Mouse (Mus musculus) neutrophil, adult 83 days (primary cell): ENCODE data around the gene Coq9. TPM values are rescaled to one million over a fixed set of nuclear protein-coding genes. Genes with fewer than 3 reads are reported as not detected.

Experiments
- total RNA-seq, 2 experiments: library from RNA; stranded (reverse); gene quantifications; one replicate each; pipeline ENCODE4 v1.2.4; 2023

The Coq9 gene
- 10 to 100 TPM; 24.5 to 27.2 TPM for total RNA-seq

GRCm38 (mm10) chr8:94837662-94838574, at the start of gene Coq9, which contains the start of gene Ciapin1:
Coq9 (plus strand) TSS chr8:94838321.
Ciapin1 (minus strand) TSS chr8:94838358.

GRCm38 (mm10) chr8:94810153-94810552, 28.0 kb upstream of the Coq9 start, which contains the start of gene Ccl17:
Ccl17 (plus strand) TSS chr8:94810453.

GRCm38 (mm10) chr8:94857346-94858173, 19.4 kb downstream of the Coq9 start, which contains the start of gene Polr2c:
Polr2c (plus strand) TSS chr8:94857450.

GRCm38 (mm10) chr8:94876197-94876730, 38.1 kb downstream of the Coq9 start, which contains the start of gene Dok4:
Dok4 (minus strand) TSS chr8:94876330.

Other genes with a start within 250 kb of the Coq9 start
- 10 to 100 TPM; 27.1 to 28.6 TPM for gene Rspry1, start 236.4 kb upstream of the Coq9 start, total RNA-seq
- 10 to 100 TPM; 30.8 to 32.8 TPM for gene Fam192a, start 236.3 kb upstream of the Coq9 start, total RNA-seq
- 10 to 100 TPM; 51.6 to 66.4 TPM for gene Arl2bp, start 171.7 kb upstream of the Coq9 start, total RNA-seq
- not detected for gene Pllp, start 142.0 kb upstream of the Coq9 start, total RNA-seq
- gene Ccl22, start 92.7 kb upstream of the Coq9 start, total RNA-seq = under 1 TPM in 1 of 2 experiments, not detected in 1; 0.18 TPM
- not detected for gene Cx3cl1, start 66.3 kb upstream of the Coq9 start, total RNA-seq
- gene Ccl17, start 27.9 kb upstream of the Coq9 start, total RNA-seq = not detected
- gene Ciapin1, start within 50 bp of the Coq9 start, total RNA-seq = 10 to 100 TPM; 39.1 to 42.8 TPM
- gene Polr2c, start 19.1 kb downstream of the Coq9 start, total RNA-seq = 10 to 100 TPM; 37.8 to 39.3 TPM
- gene Dok4, start 38.0 kb downstream of the Coq9 start, total RNA-seq = 1 to 10 TPM; 1.2 to 1.3 TPM
- gene Ccdc102a, start 79.8 kb downstream of the Coq9 start, total RNA-seq = 1 to 10 TPM; 3.7 to 4.7 TPM
- gene Adgrg5, start 85.4 kb downstream of the Coq9 start, total RNA-seq = 10 to 100 TPM; 14.8 to 23.2 TPM
- gene Adgrg1, start 136.4 kb downstream of the Coq9 start, total RNA-seq = 10 to 100 TPM; 10.2 to 15.0 TPM
- 100 to 1,000 TPM; 129 to 142 TPM for gene Adgrg3, start 179.4 kb downstream of the Coq9 start, total RNA-seq
- gene Drc7, start 216.8 kb downstream of the Coq9 start, total RNA-seq = under 1 TPM; 0.57 TPM
- 10 to 100 TPM; 17.5 to 18.1 TPM for gene Katnb1, start 242.9 kb downstream of the Coq9 start, total RNA-seq